Mouse (Mus musculus) layer of hippocampus, adult 9-11 months (tissue): ENCODE results near the gene Tgfa.

ENCODE experiments used
- DNase-seq: peaks from one replicate; pipeline ENCODE4 v3.0.0; 2022

Gene Tgfa

DNA sequence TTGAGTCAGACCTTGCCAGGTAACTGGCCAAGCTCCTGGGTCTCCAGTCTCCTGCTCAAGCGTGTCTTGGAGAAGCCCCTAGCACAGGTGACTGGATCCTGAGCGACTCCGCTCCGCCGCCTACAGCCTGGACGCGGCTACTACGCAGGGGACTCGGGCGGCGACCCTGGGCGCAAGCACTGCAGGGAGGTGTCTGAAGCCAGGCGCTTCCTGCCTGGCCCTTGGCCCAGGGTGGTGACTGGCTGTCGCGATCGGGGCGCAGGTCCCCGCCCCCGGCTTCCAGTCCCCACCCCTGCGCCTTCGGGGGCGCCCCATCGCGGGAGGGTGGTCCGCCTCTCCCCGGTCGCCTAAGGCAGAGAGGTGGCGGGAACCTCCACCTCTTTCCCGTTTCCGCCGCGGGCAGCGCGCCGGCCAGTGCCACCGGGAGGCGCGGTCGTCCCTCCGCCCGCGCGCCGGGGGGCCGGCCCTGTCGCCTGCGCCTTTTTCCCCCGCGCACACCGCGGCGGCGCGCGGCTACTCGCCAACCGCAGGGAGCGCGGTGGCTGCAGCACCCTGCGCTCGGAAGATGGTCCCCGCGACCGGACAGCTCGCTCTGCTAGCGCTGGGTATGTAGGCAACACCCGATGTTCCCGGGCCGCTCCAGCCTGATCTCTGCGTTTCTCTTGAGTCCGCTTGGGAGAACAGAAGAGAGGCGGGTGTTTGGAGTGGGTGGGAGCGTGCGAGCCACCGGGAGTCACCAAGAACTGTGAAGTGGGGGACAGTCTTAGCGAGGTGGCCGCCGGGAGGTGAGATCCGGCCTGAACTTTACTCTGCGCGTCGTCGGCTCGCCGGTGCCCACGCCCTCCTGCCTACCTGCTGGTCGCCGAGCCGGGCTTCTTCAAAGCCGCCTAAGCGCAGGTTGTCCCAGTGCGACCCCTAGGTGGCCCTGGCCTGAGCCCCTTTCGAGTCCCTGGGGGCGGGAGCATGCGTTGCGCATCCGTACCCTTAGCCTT is at the start of gene Tgfa:
Gene Tgfa (plus strand): TSS at position 283 of the 992 bp plus-strand sequence.
- DNase-seq, result peak; percentile 76

DNA sequence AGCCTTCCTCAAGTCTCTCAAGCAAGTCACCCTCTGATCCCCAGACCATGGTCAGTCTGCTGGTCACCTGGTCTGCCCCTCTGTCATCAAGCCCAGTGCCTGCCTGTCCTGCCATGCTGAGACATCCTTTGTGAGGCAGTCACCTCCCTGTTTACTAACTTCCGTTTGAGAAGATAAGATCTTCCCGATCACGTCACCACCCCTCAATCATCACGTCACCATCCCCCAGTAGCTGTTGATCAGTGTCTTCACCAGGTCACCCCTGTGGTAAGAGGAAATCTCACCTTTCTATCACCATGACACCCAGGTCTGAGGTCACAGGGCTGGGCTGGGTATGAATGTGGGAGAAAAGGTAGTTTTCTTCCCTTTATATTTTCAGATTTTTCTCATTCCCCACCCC is 46.5 kb upstream of the Tgfa start:
- DNase-seq, result no peak

DNA sequence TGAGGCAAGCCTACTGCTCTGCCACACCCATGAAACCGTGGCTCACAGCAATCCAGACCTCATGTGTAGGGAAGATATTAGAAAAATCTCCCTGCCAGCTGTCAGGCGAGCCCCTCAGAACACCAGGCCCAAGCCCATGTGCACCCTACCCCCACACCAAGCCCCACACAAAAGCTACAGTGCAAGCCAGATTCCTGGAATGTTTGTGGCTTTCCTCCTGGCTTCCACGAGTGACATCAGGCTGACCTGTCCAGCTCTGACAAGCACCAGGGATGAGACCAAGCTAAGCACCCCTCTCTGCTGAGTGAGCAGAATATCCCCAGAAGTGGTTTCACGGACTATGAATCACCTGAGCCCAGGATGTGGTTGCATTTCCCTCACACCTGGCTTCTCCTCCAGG is 46.0 kb upstream of the Tgfa start:
- DNase-seq, result no peak

DNA sequence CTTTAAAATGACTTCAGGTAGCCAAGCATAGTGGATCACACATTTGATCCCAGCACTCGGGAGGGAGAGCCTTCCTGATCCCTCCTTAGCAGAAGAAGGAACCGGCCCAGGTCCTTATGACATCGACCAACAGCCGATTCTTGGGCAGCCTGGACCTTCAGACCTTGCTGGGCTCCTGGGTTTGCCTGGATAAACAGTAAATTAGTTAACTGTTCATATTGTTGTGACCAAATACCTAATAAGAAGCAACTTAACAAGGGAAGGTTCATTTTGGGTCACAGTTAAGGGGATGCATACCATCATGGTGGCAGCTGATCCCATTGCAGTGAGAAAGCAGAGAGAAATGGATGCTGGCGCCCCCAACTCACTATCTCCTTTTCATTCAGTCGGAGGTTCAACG is 42.3 kb upstream of the Tgfa start:
- no peak for DNase-seq

DNA sequence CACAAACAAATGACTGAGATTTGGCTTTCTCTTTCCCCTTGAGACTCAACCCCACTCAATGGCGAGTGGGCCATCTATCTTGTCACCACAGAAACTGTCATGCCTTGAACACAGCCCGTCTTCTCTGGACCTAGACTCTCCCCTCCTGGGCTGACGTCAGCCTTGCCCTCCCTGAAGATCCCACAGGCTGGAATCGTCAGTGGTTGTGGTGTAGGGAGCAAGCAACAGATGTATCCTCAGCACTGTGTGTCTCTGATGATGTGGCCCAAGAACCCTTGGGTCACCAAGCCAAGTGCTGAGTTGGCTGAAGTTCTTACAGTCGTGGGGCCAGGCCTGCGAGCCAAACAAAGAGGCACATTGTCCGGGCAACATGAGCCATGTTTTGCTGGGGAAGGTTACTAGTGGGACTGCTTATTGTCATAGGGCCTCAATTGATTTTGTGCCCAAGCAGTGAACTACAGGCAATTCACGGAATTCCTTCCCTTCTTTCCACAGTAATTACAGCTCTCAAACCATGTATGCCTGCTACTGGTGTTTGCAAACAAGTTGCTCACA is 41.5 kb upstream of the Tgfa start:
- DNase-seq, result peak; percentile 33

DNA sequence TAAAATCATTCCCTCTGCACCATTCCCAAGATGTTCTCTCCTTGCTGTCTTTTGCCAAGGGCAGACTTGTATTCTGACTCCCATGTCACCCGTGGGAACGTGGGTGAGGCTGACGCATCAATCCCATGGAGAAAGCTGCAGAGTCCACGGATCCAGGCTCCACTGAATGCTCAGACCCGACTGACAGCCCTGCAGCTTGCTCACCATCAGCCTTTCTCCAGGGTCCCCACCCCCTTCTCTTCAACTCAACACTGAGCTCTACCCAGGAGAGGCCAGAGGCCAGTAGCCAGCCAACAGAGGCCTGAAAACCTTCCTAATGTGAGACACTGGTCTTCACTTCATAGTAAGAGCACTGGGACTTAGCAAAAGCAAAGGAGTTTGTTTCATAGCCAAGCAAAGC is 41.0 kb upstream of the Tgfa start:
- peak; percentile 15 for DNase-seq

DNA sequence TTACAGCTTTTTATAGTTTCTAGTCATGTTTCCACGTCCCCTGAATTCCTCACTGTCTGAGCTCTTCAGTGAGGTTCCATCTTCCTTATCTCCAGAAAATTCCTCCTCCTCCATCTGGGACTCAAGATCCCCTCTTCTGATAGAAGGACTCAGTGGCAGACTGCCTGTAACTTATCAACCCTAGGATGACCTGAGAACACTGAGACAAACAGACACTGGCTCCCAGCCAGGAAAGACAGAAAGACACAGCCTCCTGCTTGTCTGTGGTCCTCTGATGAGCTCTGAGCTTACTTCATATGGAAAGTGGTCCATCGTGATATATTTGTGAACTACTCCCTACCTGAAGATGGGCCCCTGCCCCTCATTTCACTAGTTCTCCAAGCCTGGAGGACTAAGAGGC is 40.5 kb upstream of the Tgfa start:
- no peak for DNase-seq

DNA sequence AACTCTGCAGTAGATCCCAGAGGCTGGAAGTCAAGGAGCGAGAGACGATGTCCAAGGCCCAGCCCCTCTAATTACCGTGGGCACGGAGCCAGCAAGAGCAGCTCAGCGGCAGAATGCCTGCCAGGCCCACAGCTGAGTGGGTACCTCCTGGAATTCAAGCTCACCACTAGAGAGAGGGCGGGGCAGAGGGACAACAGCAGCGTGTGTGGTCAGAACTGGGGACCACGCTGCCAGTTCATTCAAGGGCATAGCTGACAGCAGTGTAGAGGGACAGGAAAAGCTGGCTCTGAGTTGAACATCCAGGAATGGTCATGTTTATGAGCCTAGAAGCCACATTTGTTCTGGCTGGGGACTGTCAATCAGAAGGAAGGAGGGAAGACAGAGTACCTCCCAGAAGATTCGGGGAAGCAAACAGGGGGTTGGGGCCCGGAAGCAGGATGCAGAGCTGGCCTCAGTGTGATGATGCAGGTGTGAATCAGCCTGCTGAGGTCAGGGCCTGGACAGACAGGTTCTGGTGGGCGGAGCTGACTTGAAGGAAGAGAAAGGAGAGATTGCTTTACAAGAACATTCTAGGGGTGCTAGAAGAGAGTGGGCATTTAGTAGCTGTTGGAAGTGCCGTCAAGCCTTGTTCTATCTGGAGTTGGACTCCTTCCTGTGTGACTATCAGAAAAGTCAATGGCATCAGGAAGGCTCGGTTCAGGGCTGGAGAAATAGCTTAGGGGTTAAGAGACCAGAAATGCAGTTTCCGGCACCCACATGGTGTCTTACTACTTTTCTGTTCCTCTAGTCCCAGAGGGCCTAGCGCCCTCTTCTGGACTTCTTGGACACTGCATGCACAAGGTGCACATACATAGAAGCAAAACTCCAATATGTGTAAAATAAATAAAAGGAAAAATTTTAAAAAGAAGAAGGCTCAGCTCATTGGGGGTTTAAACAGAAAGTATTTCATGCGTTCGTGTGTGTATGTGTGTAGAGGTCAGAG is 37.5 kb upstream of the Tgfa start:
- DNase-seq, result no peak

DNA sequence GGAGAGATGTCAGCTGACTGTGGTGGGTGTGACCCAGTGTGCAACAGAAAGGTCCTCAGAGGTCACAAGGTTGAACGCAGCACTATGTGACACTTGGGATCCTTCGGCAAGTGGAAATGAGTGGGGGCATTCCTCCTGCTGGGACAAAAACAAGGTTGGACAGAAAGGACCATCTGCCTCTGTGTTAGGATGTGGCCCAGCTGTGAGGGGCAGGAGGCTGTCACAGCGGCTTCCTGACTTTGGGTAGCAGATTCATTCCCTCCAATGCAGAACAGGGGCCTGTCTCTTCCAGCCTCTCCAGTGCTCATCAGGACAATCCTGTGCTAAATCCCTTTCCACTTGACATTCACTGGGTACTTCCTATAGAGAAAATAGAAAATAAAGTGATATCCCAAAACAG is 34.1 kb upstream of the Tgfa start:
- DNase-seq, result no peak

DNA sequence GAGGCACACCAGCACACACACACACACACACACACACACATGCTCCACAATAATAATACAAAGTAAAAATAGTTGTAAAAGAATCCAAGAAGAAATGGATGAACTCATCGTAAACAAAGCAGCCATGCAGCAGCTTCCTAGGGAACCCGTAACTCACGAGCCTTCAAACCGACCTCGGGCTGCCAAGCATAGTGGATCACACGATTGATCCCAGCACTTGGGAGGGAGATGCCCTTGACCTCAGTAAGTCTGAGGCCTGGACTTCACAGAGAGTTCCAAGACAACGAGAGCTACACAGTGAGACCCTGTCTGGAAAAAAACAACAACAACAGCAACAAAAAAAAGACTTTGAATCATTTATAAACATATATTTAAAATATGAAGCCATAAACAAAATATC is 33.4 kb upstream of the Tgfa start:
- DNase-seq, result no peak

DNA sequence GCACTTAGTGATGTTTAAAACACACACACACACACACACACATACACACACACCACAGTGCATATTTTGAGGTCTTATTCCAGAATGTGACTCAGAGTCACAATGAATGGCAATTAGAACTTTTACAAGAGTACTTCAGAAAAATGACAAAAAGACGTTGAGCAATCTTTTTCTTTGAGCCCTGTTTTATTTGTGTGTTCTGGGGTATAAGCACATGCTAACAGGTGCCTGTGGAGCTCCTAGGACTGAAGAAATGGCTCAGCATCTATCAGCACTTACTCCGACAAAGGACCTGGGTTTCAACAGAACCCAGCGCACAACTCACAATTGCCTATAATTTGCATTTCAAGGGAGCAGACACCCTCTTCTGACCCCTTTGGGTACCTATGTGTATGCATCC is 31.0 kb upstream of the Tgfa start:
- DNase-seq, result no peak

DNA sequence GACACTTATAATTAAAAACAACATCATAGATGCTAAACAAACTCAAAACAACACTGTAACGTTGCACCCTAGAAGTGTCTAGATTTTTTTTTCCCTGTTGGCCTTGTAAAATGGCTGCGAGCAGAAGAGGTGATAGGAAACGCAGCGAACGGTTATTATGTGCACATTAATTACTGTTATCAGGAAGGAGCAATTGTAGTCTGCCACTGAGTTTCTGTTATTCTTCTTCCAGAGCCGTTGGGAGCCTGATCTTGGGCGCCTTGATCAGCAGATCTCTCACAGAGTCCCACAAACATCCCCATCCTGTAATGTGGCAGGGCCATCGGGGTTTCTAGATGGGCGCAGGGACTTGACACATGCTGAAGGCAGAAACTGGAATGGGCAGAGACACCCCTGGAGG is 28.6 kb upstream of the Tgfa start:
- no peak for DNase-seq

DNA sequence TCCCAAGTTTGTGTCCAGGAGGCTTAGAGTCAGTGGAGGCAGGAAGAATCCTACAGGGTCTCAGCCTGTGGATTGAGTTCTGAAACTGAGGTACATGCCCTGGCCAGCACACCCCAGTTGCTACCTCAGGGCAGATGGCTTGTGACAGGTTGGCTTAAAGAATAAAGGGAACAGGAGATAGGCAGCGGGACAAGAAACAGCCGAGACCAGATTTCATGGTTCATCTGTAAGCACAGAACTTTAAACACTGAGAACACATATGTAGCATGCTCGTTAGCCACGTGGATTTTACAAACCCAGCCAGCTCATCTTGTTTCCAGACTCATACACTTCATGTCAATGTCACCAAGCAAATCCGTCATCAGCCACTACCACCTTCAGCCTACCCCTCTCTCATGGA is 27.2 kb upstream of the Tgfa start:
- no peak for DNase-seq

DNA sequence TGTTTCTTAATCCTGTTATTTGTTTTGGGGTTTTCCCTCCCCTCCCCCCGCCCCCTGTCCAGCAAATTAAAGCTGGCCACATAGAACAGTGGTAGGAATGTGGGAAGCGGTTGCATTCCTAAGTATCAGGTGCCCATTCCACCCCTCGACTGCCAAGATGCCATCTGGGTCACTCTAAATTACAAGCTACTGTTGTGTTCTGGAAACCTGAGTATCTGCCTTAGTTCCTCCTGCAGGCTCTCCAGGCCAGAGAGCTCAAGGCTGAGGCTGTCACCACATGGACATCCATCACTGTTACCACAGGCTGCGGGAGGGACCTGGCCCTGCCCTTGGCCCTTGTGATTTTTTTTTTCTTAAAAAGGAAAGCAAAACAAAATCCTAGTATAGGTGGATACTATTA is 25.9 kb upstream of the Tgfa start:
- DNase-seq, result no peak

DNA sequence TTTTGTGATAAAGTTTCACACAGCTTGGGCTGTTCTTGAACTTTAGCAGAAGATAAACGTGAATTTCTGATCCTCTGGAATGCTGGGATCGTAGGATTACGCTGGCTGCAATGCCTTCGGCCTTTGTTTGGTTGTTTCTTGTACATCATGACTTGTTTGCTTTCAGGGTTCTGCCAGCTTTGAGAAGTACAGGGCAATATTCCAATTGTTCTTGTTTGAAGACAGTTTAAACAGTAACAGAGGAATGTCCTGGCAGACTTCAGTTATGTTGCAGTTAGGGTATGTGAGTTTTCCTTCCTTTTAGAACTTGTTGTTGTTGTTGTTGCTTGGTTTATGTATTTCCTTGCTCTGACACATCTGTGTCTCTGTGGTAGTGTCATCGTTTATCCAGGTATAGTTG is 18.8 kb upstream of the Tgfa start:
- no peak for DNase-seq

DNA sequence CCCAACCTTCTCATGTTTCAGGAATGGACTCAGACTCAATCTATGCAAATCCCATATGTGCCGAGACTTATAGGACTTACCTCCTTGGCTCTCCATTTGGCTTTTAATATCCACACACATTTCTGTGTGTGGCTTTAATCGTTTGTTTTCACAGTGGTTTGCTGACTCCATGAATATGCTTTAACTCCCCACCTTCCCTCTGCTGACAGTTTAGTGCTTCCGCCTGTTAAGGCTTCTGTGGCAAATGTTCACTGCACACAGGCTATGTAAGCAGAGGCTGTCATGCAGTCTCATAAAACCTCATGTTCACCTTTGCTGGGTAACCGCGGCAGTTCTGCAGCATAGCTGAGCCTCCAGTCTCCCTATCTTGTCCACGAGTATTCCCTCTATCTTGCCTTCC is 18.3 kb upstream of the Tgfa start:
- no peak for DNase-seq

DNA sequence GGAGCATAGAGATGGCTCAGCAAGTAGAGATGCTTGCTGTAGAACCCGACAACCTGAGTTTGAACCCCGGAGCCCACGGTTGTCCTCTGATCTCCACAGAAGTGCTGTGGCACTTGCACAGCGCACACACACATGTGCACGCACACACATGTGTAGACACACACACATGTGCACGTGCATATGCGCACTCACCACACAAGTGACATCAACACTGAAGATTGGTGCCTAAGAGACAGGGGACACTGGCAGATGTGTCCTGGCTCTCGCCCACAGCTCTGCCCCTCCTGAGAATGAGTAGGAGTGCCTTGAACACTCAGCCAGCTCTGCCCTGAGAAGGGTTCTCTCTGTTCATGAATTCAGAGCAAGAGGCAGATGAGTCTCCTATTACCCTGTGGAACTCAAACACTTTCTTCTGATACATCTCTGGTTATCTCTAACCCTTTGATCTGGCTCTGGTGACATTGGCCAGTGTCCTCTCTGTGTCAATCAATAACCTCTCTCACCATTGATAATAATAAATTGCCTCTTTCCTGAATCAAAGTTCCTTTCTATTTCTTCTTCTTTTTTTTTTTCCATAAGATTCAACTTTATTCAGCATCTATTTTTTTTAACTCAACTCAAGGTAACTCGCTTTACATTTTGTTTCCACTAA is 17.6 kb upstream of the Tgfa start:
- no peak for DNase-seq

DNA sequence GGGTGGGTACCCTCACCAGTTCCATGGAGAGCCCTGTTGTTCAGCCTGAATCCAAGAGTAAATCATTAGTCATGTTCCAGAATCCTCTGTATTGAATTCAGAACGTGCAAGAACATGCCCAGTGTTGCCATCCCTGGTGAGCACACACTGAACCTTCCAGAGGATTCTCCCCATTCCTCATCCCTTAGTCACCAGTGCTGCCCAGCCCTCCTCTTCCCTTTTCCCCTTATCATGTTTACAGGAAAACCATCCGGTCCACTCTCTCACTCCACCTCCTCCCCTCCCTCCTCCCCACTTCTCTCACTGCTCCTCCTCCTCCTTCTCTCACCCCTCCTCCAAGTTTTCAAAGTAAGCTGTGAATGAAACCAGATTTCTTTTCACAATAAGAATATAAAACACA is 14.4 kb upstream of the Tgfa start:
- no peak for DNase-seq

DNA sequence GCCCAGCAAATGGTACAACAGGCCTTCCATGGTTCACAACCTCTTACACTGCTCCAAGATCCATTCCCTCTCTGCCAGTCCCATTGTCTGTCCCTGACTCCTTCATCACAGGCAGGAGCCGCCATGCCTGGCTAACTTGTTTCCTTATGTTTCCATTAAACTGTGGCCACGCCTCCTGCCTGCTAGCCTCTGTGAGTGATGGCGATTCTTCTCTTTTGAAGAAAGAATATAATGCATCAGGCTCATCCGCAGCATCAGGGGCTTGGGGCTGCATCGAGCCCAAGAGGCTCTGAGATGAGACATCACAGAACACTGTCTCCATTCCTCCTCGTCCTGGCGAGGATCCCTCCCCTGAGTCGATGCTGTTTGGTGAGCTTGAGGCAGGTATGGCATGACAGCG is 13.0 kb upstream of the Tgfa start:
- DNase-seq, result no peak

DNA sequence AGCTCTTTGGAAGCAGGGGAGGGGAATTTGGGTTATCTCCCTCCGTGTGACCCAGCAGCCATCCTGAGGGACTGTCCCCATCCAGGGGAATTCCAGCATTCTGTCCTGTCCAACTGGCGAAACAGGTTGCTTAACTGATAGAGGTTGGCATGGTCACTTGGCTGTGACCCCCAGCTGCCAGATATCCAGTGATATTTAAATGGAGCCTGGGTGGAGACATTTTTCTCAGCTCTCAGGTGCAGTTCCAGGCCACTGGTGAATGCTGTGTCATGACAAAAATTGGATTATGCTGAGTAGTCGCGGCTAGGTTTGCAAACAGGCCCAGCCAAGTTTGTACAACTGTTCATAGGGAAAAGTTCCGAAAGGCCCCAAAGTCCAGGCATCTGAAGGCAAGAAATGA is 12.4 kb upstream of the Tgfa start:
- no peak for DNase-seq

DNA sequence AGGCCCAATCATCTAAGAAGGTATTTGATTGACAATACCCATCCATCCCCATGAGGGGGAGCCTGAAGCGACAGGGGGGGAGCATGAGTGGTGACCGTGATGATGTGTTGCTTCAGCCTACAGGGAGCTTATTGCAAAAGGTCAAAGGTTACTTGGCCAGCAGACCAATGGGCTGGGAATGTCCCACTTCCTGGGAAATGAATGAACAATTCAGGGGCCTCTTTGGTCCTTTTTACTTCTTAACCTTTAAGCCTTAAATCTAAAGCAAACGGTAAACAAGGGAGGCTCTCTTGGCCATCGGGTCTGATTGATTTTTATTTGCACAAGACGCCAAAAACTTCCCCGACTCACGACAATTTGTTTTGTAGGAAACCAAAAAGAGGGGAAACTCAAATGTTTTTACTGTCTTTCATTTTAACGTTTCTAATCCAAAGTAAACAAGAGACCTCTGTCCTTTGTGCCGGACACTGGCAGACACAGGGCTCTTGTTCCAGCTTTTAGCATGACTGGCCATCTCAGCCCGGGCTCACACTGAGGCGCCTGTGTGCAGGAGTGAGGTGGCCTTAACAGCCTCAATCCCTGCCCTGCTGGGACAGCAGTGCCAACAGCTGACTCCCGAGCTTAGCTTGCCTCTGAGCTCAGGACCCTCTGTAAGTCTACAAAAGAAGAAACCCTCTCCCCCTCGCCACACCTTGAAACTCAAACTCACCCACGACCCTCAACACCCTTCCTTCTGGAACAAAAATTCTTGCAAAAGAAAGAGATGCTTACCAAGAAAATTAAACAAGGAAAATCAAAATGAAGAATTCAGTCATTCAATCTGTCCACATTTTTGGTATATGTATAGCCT is 8.7 kb upstream of the Tgfa start:
- peak; percentile 82 for DNase-seq
